Mouse (Mus musculus) adrenal gland, adult 2 months (tissue): ENCODE results near the gene Elmod3. TPM values are rescaled to one million over a fixed set of nuclear protein-coding genes. Genes with fewer than 3 reads are reported as not detected.
A peak's percentile ranks its signal among the peaks of the same experiment; 100 is the strongest.

ENCODE experiments used
- DNase-seq: peaks from one replicate; pipeline ENCODE4 v3.0.0; 2021
- polyA plus RNA-seq: library from polyadenylated mRNA; depleted of rRNA; stranded (reverse); fragments of >200 nt; gene quantifications from 2 replicates; pipeline ENCODE4 v1.2.3, GENCODE M21; 2012; rRNA removed
- total RNA-seq, 2 experiments: library from RNA; stranded (reverse); gene quantifications; 2 replicates each; pipeline ENCODE4 v1.2.3; 2021

Elmod3 gene
- total and polyA plus RNA-seq, 3 experiments, result 12.9 to 25.6 (median 25.5) TPM

GRCm38 (mm10) chr6:72534035-72534809 is 64.0 kb downstream of the Elmod3 start:
- DNase-seq, result peak; percentile 58

GRCm38 (mm10) chr6:72533555-72533954 is 64.7 kb downstream of the Elmod3 start:
- DNase-seq, result peak; percentile 40

- DNase-seq, result no peak
Measured at GRCm38 (mm10) chr6:72532580-72532979, 65.6 kb downstream of the Elmod3 start.

GRCm38 (mm10) chr6:72528410-72529151 is 69.6 kb downstream of the Elmod3 start:
- peak; percentile 85 for DNase-seq

- DNase-seq, result no peak
Measured at GRCm38 (mm10) chr6:72527070-72527469, 71.1 kb downstream of the Elmod3 start.

- no peak for DNase-seq
Measured at GRCm38 (mm10) chr6:72524160-72524559, 74.1 kb downstream of the Elmod3 start.

- no peak for DNase-seq
Measured at GRCm38 (mm10) chr6:72523222-72523621, 75.0 kb downstream of the Elmod3 start.

GRCm38 (mm10) chr6:72522288-72522687 is 75.9 kb downstream of the Elmod3 start:
- DNase-seq, result no peak

- no peak for DNase-seq
Measured at GRCm38 (mm10) chr6:72521607-72522006, 76.6 kb downstream of the Elmod3 start, which contains the start of gene Sh2d6. Sh2d6 (minus strand) TSS chr6:72521707.

GRCm38 (mm10) chr6:72520904-72521303 is 77.3 kb downstream of the Elmod3 start:
- DNase-seq, result no peak

- DNase-seq, result no peak
Measured at GRCm38 (mm10) chr6:72519892-72520663, 78.1 kb downstream of the Elmod3 start.

GRCm38 (mm10) chr6:72519303-72519702 is 78.9 kb downstream of the Elmod3 start:
- no peak for DNase-seq

GRCm38 (mm10) chr6:72518842-72519241 is 79.4 kb downstream of the Elmod3 start:
- DNase-seq, result no peak

Other genes with a start within 250 kb of the Elmod3 start
- 10 to 100 TPM; 22.6 to 25.1 TPM for gene Tmem150a, start 243.0 kb downstream of the Elmod3 start, total RNA-seq
- 48.8 and 55.2 TPM in 2 replicates for gene Tmem150a, start 243.0 kb downstream of the Elmod3 start, polyA plus RNA-seq
- 100 to 1,000 TPM; 283 to 489 TPM for gene Rnf181, start 231.5 kb downstream of the Elmod3 start, total RNA-seq
- gene Rnf181, start 231.5 kb downstream of the Elmod3 start, polyA plus RNA-seq, result 224 and 444 TPM in 2 replicates
- 10 to 100 TPM; 25.3 to 43.4 TPM for gene Vamp5, start 217.9 kb downstream of the Elmod3 start, total RNA-seq
- gene Vamp5, start 217.9 kb downstream of the Elmod3 start, polyA plus RNA-seq, result 16.4 and 17.4 TPM in 2 replicates
- gene Vamp8, start 207.7 kb downstream of the Elmod3 start, total RNA-seq, result 100 to 1,000 TPM; 130 to 158 TPM
- gene Vamp8, start 207.7 kb downstream of the Elmod3 start, polyA plus RNA-seq, result 71.8 and 106 TPM in 2 replicates
- gene Ggcx, start 184.1 kb downstream of the Elmod3 start, total RNA-seq, result 10 to 100 TPM; 47.1 to 68.7 TPM
- 30.2 and 34.5 TPM in 2 replicates for gene Ggcx, start 184.1 kb downstream of the Elmod3 start, polyA plus RNA-seq
- 100 to 1,000 TPM; 203 to 251 TPM for gene Mat2a, start 158.9 kb downstream of the Elmod3 start, total RNA-seq
- gene Mat2a, start 158.9 kb downstream of the Elmod3 start, polyA plus RNA-seq, result 121 and 150 TPM in 2 replicates
- gene Sh2d6, start 76.7 kb downstream of the Elmod3 start, total RNA-seq, result under 1 TPM; 0.23 to 0.24 TPM
- gene Sh2d6, start 76.7 kb downstream of the Elmod3 start, polyA plus RNA-seq, result 0.25 and 0.49 TPM in 2 replicates
- 10 to 100 TPM; 32.2 to 56.3 TPM for gene Capg, start 54.0 kb downstream of the Elmod3 start, total RNA-seq
- gene Capg, start 54.0 kb downstream of the Elmod3 start, polyA plus RNA-seq, result 38.9 and 41.9 TPM in 2 replicates
- gene Retsat, start 62 bp upstream of the Elmod3 start, total RNA-seq, result 100 to 1,000 TPM; 390 to 465 TPM
- 96.6 and 123 TPM in 2 replicates for gene Retsat, start 62 bp upstream of the Elmod3 start, polyA plus RNA-seq
- gene Tgoln1, start 18.6 kb upstream of the Elmod3 start, total RNA-seq, result 100 to 1,000 TPM; 241 to 274 TPM
- 38.9 and 46.0 TPM in 2 replicates for gene Tgoln1, start 18.6 kb upstream of the Elmod3 start, polyA plus RNA-seq
- 10 to 100 TPM; 11.0 to 14.7 TPM for gene Tcf7l1, start 190.8 kb upstream of the Elmod3 start, total RNA-seq
- 23.2 and 24.4 TPM in 2 replicates for gene Tcf7l1, start 190.8 kb upstream of the Elmod3 start, polyA plus RNA-seq